Mouse (Mus musculus) forebrain, embryonic 11.5 days (tissue): ENCODE results near the gene Adh7. TPM values are rescaled to one million over a fixed set of nuclear protein-coding genes. Genes with fewer than 3 reads are reported as not detected.
A peak's percentile ranks its signal among the peaks of the same experiment; 100 is the strongest.

Experiments used
- ATAC-seq: fragments of 200-750 bp; cut with Nextera tagmentation; replicated peaks from 2 replicates; pipeline ENCODE4 v1.8.0; 2017; ENCODE audit warnings: moderate TSS enrichment; ENCODE audit not compliant: low FRiP score
- DNase-seq: peaks from one replicate; pipeline ENCODE4 v3.0.0-alpha.2; 2017; ENCODE audit warnings: low spot score
- H3K27ac ChIP-seq: fragments of 300-500 bp; sonication (generic); 2 replicates; pipeline ENCODE4 v1.5.1; 2014; ENCODE audit warnings: low read depth, low read length
- H3K27me3 ChIP-seq: fragments of 300-500 bp; sonication (generic); 2 replicates; pipeline ENCODE4 v1.6.1; 2014; ENCODE audit warnings: mild to moderate bottlenecking, low read length, mixed read lengths; ENCODE audit not compliant: control insufficient read depth, insufficient read depth
- H3K36me3 ChIP-seq: fragments of 300-500 bp; sonication (generic); 2 replicates; pipeline ENCODE4 v1.6.1; 2014; ENCODE audit warnings: mild to moderate bottlenecking, low read length, moderate library complexity, mixed read lengths; ENCODE audit not compliant: control insufficient read depth, insufficient read depth
- H3K4me1 ChIP-seq: fragments of 300-500 bp; sonication (generic); replicated peaks from 2 replicates; pipeline ENCODE4 v1.6.1; 2014; ENCODE audit warnings: low read length, mixed read lengths; ENCODE audit not compliant: control insufficient read depth, insufficient read depth
- H3K4me2 ChIP-seq: fragments of 300-500 bp; sonication (generic); 2 replicates; pipeline ENCODE4 v1.6.1; 2014; ENCODE audit warnings: low read depth, mild to moderate bottlenecking, low read length, moderate library complexity, mixed read lengths; ENCODE audit not compliant: severe bottlenecking
- H3K4me3 ChIP-seq: fragments of 300-500 bp; sonication (generic); 2 replicates; pipeline ENCODE4 v1.5.1; 2014; ENCODE audit warnings: low read depth, low read length
- H3K9ac ChIP-seq: fragments of 300-500 bp; sonication (generic); 2 replicates; pipeline ENCODE4 v1.6.1; 2014; ENCODE audit warnings: low read length
- H3K9me3 ChIP-seq: fragments of 300-500 bp; sonication (generic); 2 replicates; pipeline ENCODE4 v1.6.1; 2016; ENCODE audit warnings: low read length, mixed read lengths; ENCODE audit not compliant: control insufficient read depth
- WGBS: fragments of 180-500 bp; shearing (Covaris S2); extraction: QIAGEN DNeasy Blood & Tissue Kit; methylation state at CpG from one replicate; pipeline ENCODE4 v1.1.7; 2014; 5-methylcytosine and 5-hydroxymethylcytosine counted together
- polyA plus RNA-seq: library from polyadenylated mRNA; unstranded; fragments of >200 nt; fragmentation: Nextera tagmentation; extraction: Ambion mirVana; gene quantifications from 2 replicates; pipeline ENCODE4 v1.2.1, GENCODE M21; 2014

The Adh7 gene
- polyA plus RNA-seq, result 0.16 TPM in 1 of 2 replicates, not detected in the other

DNA sequence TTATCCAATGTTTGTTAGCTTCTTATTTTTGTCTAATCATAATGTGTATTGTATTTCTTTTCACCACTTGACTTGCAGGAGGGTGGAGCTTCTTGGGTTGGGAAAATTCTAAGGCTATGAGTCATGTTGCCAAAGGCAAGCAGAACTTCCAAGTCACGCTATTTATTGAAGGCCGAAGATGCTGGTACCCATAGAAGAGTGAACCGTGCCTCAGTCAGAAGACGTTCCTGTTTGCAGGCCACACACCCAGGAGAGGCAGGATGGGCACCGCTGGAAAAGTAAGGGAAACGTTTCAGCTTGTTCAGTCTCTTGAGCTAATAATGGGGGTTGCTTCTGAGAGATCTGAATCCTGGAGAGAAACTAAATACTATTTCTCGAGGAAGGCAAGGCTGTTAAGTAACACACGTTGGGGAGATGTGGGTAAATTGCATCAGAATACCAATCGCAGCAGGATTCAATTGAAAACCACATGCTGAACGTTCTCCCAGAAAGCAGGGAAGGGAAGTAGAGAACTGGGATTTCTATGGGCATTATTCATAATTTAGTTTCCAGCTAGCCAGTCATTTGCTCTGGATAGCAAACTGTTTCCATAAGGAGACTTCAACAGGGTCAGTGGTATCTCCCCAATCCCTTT lies at the start of gene Adh7:
Adh7 (plus strand) TSS at position 130 of the 634 bp plus-strand sequence.
- H3K4me1 ChIP-seq, result no peaks in the 10 kb centered on the region
- ATAC-seq (no peak), DNase-seq (no peak)
- H3K36me3 ChIP-seq, result no peaks in the 10 kb centered on the region
- H3K9ac ChIP-seq, result no peak within 1 kb of the TSS
- H3K4me2 ChIP-seq, result no peak within 1 kb of the TSS
- H3K4me3 ChIP-seq, result no peak within 1 kb of the TSS
- WGBS, result 84% methylated on average over 10 of the region's 10 CpGs
- H3K27me3 ChIP-seq, result no peaks in the 10 kb centered on the region
- no peaks in the 10 kb centered on the region for H3K9me3 ChIP-seq
- no peak within 1 kb of the TSS for H3K27ac ChIP-seq

- H3K4me1 ChIP-seq, result no peaks in the 10 kb centered on the region
- no peak overlapping the region for H3K4me2 ChIP-seq
- no peak overlapping the region for H3K27ac ChIP-seq
- ATAC-seq (no peak), DNase-seq (no peak)
- no peak overlapping the region for H3K4me3 ChIP-seq
- 78% methylated on average over 10 of the region's 10 CpGs for WGBS
- no peak overlapping the region for H3K9ac ChIP-seq
- H3K27me3 ChIP-seq, result no peaks in the 10 kb centered on the region
- H3K36me3 ChIP-seq, result no peaks in the 10 kb centered on the region
- H3K9me3 ChIP-seq, result no peaks in the 10 kb centered on the region
Observed at GRCm38 (mm10) chr3:138173291-138173690, 44.3 kb upstream of the Adh7 start.

- Histone ChIP-seq H3K4me3 (no peak overlapping the region), H3K36me3 (no peaks in the 10 kb centered on the region), H3K9ac (no peak overlapping the region), H3K27ac (no peak overlapping the region), H3K4me2 (no peak overlapping the region), H3K9me3 (no peaks in the 10 kb centered on the region), H3K4me1 (no peaks in the 10 kb centered on the region), H3K27me3 (no peaks in the 10 kb centered on the region)
- 91% methylated on average over 6 of the region's 6 CpGs for WGBS
- DNase-seq (no peak), ATAC-seq (no peak)
Observed at GRCm38 (mm10) chr3:138175551-138175950, 42.0 kb upstream of the Adh7 start.

DNA sequence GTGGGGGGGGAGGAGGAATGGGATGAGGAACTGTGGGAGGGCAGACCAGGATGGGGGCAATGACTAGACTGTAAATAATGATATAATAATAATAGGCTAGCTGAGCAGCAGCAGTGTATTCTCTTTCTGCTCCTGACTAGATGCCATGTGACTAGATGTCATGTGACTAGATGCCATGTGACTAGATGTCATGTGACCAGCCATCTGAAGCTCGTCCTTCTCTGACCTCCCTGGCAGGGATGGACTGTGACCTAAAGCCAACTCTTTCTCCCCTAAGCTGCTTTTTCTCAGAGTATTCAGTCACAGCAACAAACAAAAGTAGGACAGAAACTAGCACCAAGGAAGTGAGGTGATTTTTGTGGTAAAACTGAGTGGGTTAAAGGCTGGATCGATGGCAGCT lies 35.5 kb upstream of the Adh7 start:
- Histone ChIP-seq H3K9ac (no peak overlapping the region), H3K4me3 (no peak overlapping the region), H3K9me3 (no peaks in the 10 kb centered on the region), H3K27me3 (no peaks in the 10 kb centered on the region), H3K4me2 (no peak overlapping the region), H3K4me1 (no peaks in the 10 kb centered on the region; the same call in 1 of the 2 replicates), H3K27ac (no peak overlapping the region), H3K36me3 (no peaks in the 10 kb centered on the region)
- no peak for DNase-seq
- 82% methylated on average over 2 of the region's 2 CpGs for WGBS
- no peak for ATAC-seq

GRCm38 (mm10) chr3:138183371-138183770 lies 34.2 kb upstream of the Adh7 start:
- no peak overlapping the region for H3K27ac ChIP-seq
- WGBS, result 91% methylated on average over 7 of the region's 7 CpGs
- H3K9me3 ChIP-seq, result no peaks in the 10 kb centered on the region
- ATAC-seq (no peak), DNase-seq (no peak)
- no peak overlapping the region for H3K9ac ChIP-seq
- H3K4me3 ChIP-seq, result no peak overlapping the region
- H3K4me1 ChIP-seq, result no peaks in the 10 kb centered on the region; the same call in 1 of the 2 replicates
- no peaks in the 10 kb centered on the region for H3K36me3 ChIP-seq
- no peak overlapping the region for H3K4me2 ChIP-seq
- H3K27me3 ChIP-seq, result no peaks in the 10 kb centered on the region

- 68% methylated on average over 4 of the region's 4 CpGs for WGBS
- Histone ChIP-seq H3K4me2 (no peak overlapping the region), H3K9me3 (no peaks in the 10 kb centered on the region), H3K27me3 (no peaks in the 10 kb centered on the region), H3K36me3 (no peaks in the 10 kb centered on the region), H3K4me1 (no peaks in the 10 kb centered on the region; the same call in 1 of the 2 replicates), H3K27ac (no peak overlapping the region), H3K9ac (no peak overlapping the region), H3K4me3 (no peak overlapping the region)
- DNase-seq, result no peak
- no peak for ATAC-seq
Observed at GRCm38 (mm10) chr3:138185290-138185689, 32.3 kb upstream of the Adh7 start.

GRCm38 (mm10) chr3:138185995-138186930 lies 31.3 kb upstream of the Adh7 start:
- 91% methylated on average over 26 of the region's 26 CpGs for WGBS
- no peaks in the 10 kb centered on the region for H3K27me3 ChIP-seq
- no peak overlapping the region for H3K4me2 ChIP-seq
- DNase-seq (no peak), ATAC-seq (0 out of 2 replicates have a peak, but pooled peaks have one; percentile 41)
- H3K4me3 ChIP-seq, result no peak overlapping the region
- H3K9ac ChIP-seq, result no peak overlapping the region
- no peaks in the 10 kb centered on the region for H3K9me3 ChIP-seq
- no peaks in the 10 kb centered on the region; the same call in 1 of the 2 replicates for H3K4me1 ChIP-seq
- no peaks in the 10 kb centered on the region for H3K36me3 ChIP-seq
- no peak overlapping the region for H3K27ac ChIP-seq

- Histone ChIP-seq H3K9ac (no peak overlapping the region), H3K4me1 (no peaks in the 10 kb centered on the region), H3K9me3 (no peaks in the 10 kb centered on the region), H3K27ac (no peak overlapping the region), H3K4me3 (no peak overlapping the region), H3K36me3 (no peaks in the 10 kb centered on the region), H3K4me2 (no peak overlapping the region), H3K27me3 (no peaks in the 10 kb centered on the region)
- 88% methylated on average over 7 of the region's 7 CpGs for WGBS
- DNase-seq, result no peak
- no peak for ATAC-seq
Observed at GRCm38 (mm10) chr3:138192260-138192659, 25.3 kb upstream of the Adh7 start.
